Mouse (Mus musculus): ENCODE data around the gene Ppp2r5d.

Gene Ppp2r5d

GRCm38 (mm10) chr17:46646322-46646662 is 58.6 kb downstream of the Ppp2r5d start:
- DNase-seq (ENCODE audit: low read depth, low spot score) = peak; percentile 86

- DNase-seq (ENCODE audit: low read depth, low spot score) = peak; percentile 98
Measured at GRCm38 (mm10) chr17:46645561-46646321, 59.2 kb downstream of the Ppp2r5d start, which contains the start of the genes Klc4 and Mrpl2. Klc4 (minus strand) TSS chr17:46646022. Mrpl2 (plus strand) TSS chr17:46646229.

GRCm38 (mm10) chr17:46644916-46645475 is 59.9 kb downstream of the Ppp2r5d start:
- DNase-seq (ENCODE audit: low read depth, low spot score) = no peak

GRCm38 (mm10) chr17:46644152-46644805 is 60.6 kb downstream of the Ppp2r5d start:
- no peak for DNase-seq (ENCODE audit: low read depth, low spot score)

GRCm38 (mm10) chr17:46642060-46642459 is 62.9 kb downstream of the Ppp2r5d start:
- no peak for DNase-seq (ENCODE audit: low read depth, low spot score)

GRCm38 (mm10) chr17:46639929-46640328 is 65.0 kb downstream of the Ppp2r5d start:
- DNase-seq (ENCODE audit: low read depth, low spot score) = no peak

GRCm38 (mm10) chr17:46636831-46637523 is 67.9 kb downstream of the Ppp2r5d start:
- peak; percentile 63 for DNase-seq (ENCODE audit: low read depth, low spot score)
